11 mouse cellular contexts compared by ENCODE assay signal in genomic region chr12:73672007-73672406, GRCm38 (mm10).
DNase-seq lines count a peak whose midpoint lies in the region; ATAC-seq and TF ChIP-seq lines count a peak whose summit lies in the region.
"Had no signal": no experiment of that assay in that cellular context is flagged by ENCODE, and none has a peak within 500 bp of the region (broad histone marks: within the 10 kb centered on the region; RNA-seq: fewer than 3 reads in every experiment).

No protein-coding gene starts in this region.

- H3K27me3 ChIP-seq in heart, embryonic 12.5 days (replicated peaks) = no peaks in the 10 kb centered on the region
- H3K27me3 ChIP-seq in heart, embryonic 11.5 days (ENCODE audit: control insufficient read depth, insufficient read depth, low read length) = no peaks in the 10 kb centered on the region
- no peaks in the 10 kb centered on the region for H3K27me3 ChIP-seq in embryonic facial prominence, embryonic 12.5 days
- no peaks in the 10 kb centered on the region for H3K27me3 ChIP-seq in midbrain, embryonic 12.5 days
- H3K27me3 ChIP-seq: stomach, embryonic 15.5 days had no signal

- H3K4me3 ChIP-seq in heart, embryonic 12.5 days = no peak overlapping the region
- no peak overlapping the region for H3K4me3 ChIP-seq in heart, embryonic 11.5 days (ENCODE audit: low read depth, low read length)
- H3K4me3 ChIP-seq in left cerebral cortex, adult 2 months = no peak overlapping the region
- H3K4me3 ChIP-seq in embryonic facial prominence, embryonic 12.5 days = no peak overlapping the region
- no peak overlapping the region for H3K4me3 ChIP-seq in midbrain, embryonic 12.5 days
- H3K4me3 ChIP-seq: stomach, embryonic 15.5 days had no signal

- TF ChIP-seq CTCF in left cerebral cortex, adult 2 months (IDR thresholded peaks at IDR 0.05) = no peak

- H3K4me2 ChIP-seq in heart, embryonic 12.5 days = no peak overlapping the region
- no peak overlapping the region for H3K4me2 ChIP-seq in heart, embryonic 11.5 days
- H3K4me2 ChIP-seq in embryonic facial prominence, embryonic 12.5 days (replicated peaks) = no peak overlapping the region
- H3K4me2 ChIP-seq in midbrain, embryonic 12.5 days (replicated peaks) = no peak overlapping the region
- H3K4me2 ChIP-seq: stomach, embryonic 15.5 days had no signal

- intact Hi-C loops in left cerebral cortex, adult 2 months (cut with DNase I) = no loop called here

- no peak overlapping the region for H3K9ac ChIP-seq in heart, embryonic 12.5 days
- H3K9ac ChIP-seq in heart, embryonic 11.5 days (ENCODE audit: low read depth, low read length) = no peak overlapping the region
- H3K9ac ChIP-seq in embryonic facial prominence, embryonic 12.5 days = no peak overlapping the region
- H3K9ac ChIP-seq in midbrain, embryonic 12.5 days (replicated peaks) = no peak overlapping the region
- H3K9ac ChIP-seq: stomach, embryonic 15.5 days had no signal

- peaks cover 47% of the 10 kb centered on the region for H3K4me1 ChIP-seq in heart, embryonic 12.5 days (replicated peaks)
- H3K4me1 ChIP-seq in heart, embryonic 11.5 days (ENCODE audit: control insufficient read depth, insufficient read depth, low read length) = peaks cover 21% of the 10 kb centered on the region
- H3K4me1 ChIP-seq in embryonic facial prominence, embryonic 12.5 days = peaks cover 16% of the 10 kb centered on the region
- peaks cover 22% of the 10 kb centered on the region for H3K4me1 ChIP-seq in midbrain, embryonic 12.5 days
- H3K4me1 ChIP-seq: stomach, embryonic 15.5 days had no signal

- 0 out of 2 replicates have a peak overlapping the region, but pooled peaks have one; percentile 34 for H3K27ac ChIP-seq in heart, embryonic 12.5 days (ENCODE audit: poor library complexity, severe bottlenecking)
- no peak overlapping the region for H3K27ac ChIP-seq in heart, embryonic 11.5 days (ENCODE audit: low read depth, low read length)
- H3K27ac ChIP-seq in left cerebral cortex, adult 2 months = peak overlapping the region; percentile 47; the same call in 1 of the 2 replicates
- peak overlapping the region; percentile 26; the same call in 1 of the 2 replicates for H3K27ac ChIP-seq in embryonic facial prominence, embryonic 12.5 days
- peak overlapping the region; percentile 35; the same call in 1 of the 2 replicates for H3K27ac ChIP-seq in midbrain, embryonic 12.5 days (replicated peaks)

- no peaks in the 10 kb centered on the region for H3K36me3 ChIP-seq in heart, embryonic 12.5 days
- no peaks in the 10 kb centered on the region for H3K36me3 ChIP-seq in heart, embryonic 11.5 days (ENCODE audit: control insufficient read depth, insufficient read depth, low read length)
- H3K36me3 ChIP-seq in embryonic facial prominence, embryonic 12.5 days = no peaks in the 10 kb centered on the region
- H3K36me3 ChIP-seq in midbrain, embryonic 12.5 days = no peaks in the 10 kb centered on the region
- H3K36me3 ChIP-seq: stomach, embryonic 15.5 days had no signal

- no peak for DNase-seq in left cerebral cortex, adult 2 months (ENCODE audit: extremely low spot score in 1 of 2, low spot score in 2 of 2)
- DNase-seq in left cerebral cortex, adult 9 months (ENCODE audit: low spot score in 2 of 2) = no peak
- no peak for DNase-seq in MN1 (ENCODE audit: low spot score)
- DNase-seq in natural killer cell, adult 2 months (ENCODE audit: low spot score in 2 of 2) = no peak
- DNase-seq: kidney, adult 18-20 months; retina, postnatal 1 day had no signal

- no peak for ATAC-seq in heart, embryonic 12.5 days (ENCODE audit: insufficient number of reproducible peaks, low FRiP score)
- ATAC-seq in heart, embryonic 11.5 days (replicated peaks; ENCODE audit: insufficient number of reproducible peaks, low FRiP score, low TSS enrichment) = no peak
- ATAC-seq in embryonic facial prominence, embryonic 12.5 days (ENCODE audit: insufficient number of reproducible peaks, insufficient read depth, low FRiP score, low TSS enrichment) = no peak
- no peak for ATAC-seq in midbrain, embryonic 12.5 days (ENCODE audit: low FRiP score, low read depth)

- 64% methylated on average over 4 of the region's 4 CpGs for WGBS in heart, embryonic 12.5 days
- 68% methylated on average over 4 of the region's 4 CpGs for WGBS in heart, embryonic 11.5 days (ENCODE audit: insufficient replicate concordance)
- 73% methylated on average over 4 of the region's 4 CpGs for WGBS in embryonic facial prominence, embryonic 12.5 days
- 45% methylated on average over 4 of the region's 4 CpGs for WGBS in midbrain, embryonic 12.5 days

- no peaks in the 10 kb centered on the region for H3K9me3 ChIP-seq in heart, embryonic 12.5 days (replicated peaks)
- no peaks in the 10 kb centered on the region for H3K9me3 ChIP-seq in heart, embryonic 11.5 days (replicated peaks; ENCODE audit: control insufficient read depth, low read length)
- H3K9me3 ChIP-seq in embryonic facial prominence, embryonic 12.5 days = no peaks in the 10 kb centered on the region
- no peaks in the 10 kb centered on the region for H3K9me3 ChIP-seq in midbrain, embryonic 12.5 days
- H3K9me3 ChIP-seq: stomach, embryonic 15.5 days had no signal
